Mouse (Mus musculus) kidney, embryonic 15.5 days (tissue): ENCODE measurements around the gene Doc2g. TPM values are rescaled to one million over a fixed set of nuclear protein-coding genes. Genes with fewer than 3 reads are reported as not detected.
"Not testable (repeated sequence)": the region's sequence is repeated elsewhere in the genome, so short reads cannot be mapped to it uniquely, and the experiment has no call there.

Experiments used
- ATAC-seq: fragments of 200-750 bp; cut with Nextera tagmentation; replicated peaks from 2 replicates; pipeline ENCODE4 v1.8.0; 2017; ENCODE audit warnings: moderate TSS enrichment; ENCODE audit not compliant: low FRiP score
- H3K27ac ChIP-seq: fragments of 300-500 bp; sonication (generic); 2 replicates; pipeline ENCODE4 v1.5.1; 2015; ENCODE audit warnings: mild to moderate bottlenecking, inconsistent platforms
- H3K27me3 ChIP-seq: fragments of 300-500 bp; sonication (generic); 2 replicates; pipeline ENCODE4 v1.6.1; 2015; ENCODE audit warnings: inconsistent platforms
- H3K36me3 ChIP-seq: fragments of 300-500 bp; sonication (generic); 2 replicates; pipeline ENCODE4 v1.6.1; 2015; ENCODE audit warnings: inconsistent platforms
- H3K4me1 ChIP-seq: fragments of 300-500 bp; sonication (generic); 2 replicates; pipeline ENCODE4 v1.6.1; 2015; ENCODE audit warnings: inconsistent platforms
- H3K4me2 ChIP-seq: fragments of 300-500 bp; sonication (generic); 2 replicates; pipeline ENCODE4 v1.6.1; 2015; ENCODE audit warnings: moderate library complexity, mild to moderate bottlenecking, inconsistent platforms
- H3K4me3 ChIP-seq: fragments of 300-500 bp; sonication (generic); replicated peaks from 2 replicates; pipeline ENCODE4 v1.5.1; 2015; ENCODE audit warnings: mild to moderate bottlenecking, inconsistent platforms
- H3K9ac ChIP-seq: fragments of 300-500 bp; sonication (generic); 2 replicates; pipeline ENCODE4 v1.6.1; 2015; ENCODE audit warnings: mild to moderate bottlenecking, inconsistent platforms
- H3K9me3 ChIP-seq: fragments of 300-500 bp; sonication (generic); replicated peaks from 2 replicates; pipeline ENCODE4 v1.6.1; 2016; ENCODE audit warnings: inconsistent platforms
- WGBS: fragments of 180-500 bp; shearing (Covaris S2); methylation state at CpG from one replicate; pipeline ENCODE4 v1.1.7; 2015; ENCODE audit warnings: mixed read lengths; 5-methylcytosine and 5-hydroxymethylcytosine counted together
- polyA plus RNA-seq: library from polyadenylated mRNA; unstranded; fragments of >200 nt; fragmentation: Nextera tagmentation; extraction: Ambion mirVana; gene quantifications from 2 replicates; pipeline ENCODE4 v1.2.1, GENCODE M21; 2015

Gene Doc2g
- 5.0 and 5.1 TPM in 2 replicates for polyA plus RNA-seq

GRCm38 (mm10) chr19:4003112-4003511, at the start of gene Doc2g:
Gene Doc2g (plus strand): TSS chr19:4003313.
- Histone ChIP-seq H3K36me3 (peaks cover 35% of the 10 kb centered on the region), H3K4me1 (peaks cover 31% of the 10 kb centered on the region), H3K4me3 (no peak within 1 kb of the TSS), H3K27ac (no peak within 1 kb of the TSS), H3K9ac (no peak within 1 kb of the TSS), H3K4me2 (no peak within 1 kb of the TSS), H3K27me3 (no peaks in the 10 kb centered on the region), H3K9me3 (no peaks in the 10 kb centered on the region)
- WGBS: 81% methylated on average over 1 of the region's 1 CpGs
- no peak for ATAC-seq

GRCm38 (mm10) chr19:3955033-3955432, 48.1 kb upstream of the Doc2g start:
- Histone ChIP-seq H3K9ac (no peak overlapping the region), H3K9me3 (no peaks in the 10 kb centered on the region), H3K4me2 (no peak overlapping the region), H3K36me3 (no peaks in the 10 kb centered on the region), H3K27ac (no peak overlapping the region), H3K27me3 (no peaks in the 10 kb centered on the region), H3K4me3 (no peak overlapping the region), H3K4me1 (peaks cover 23% of the 10 kb centered on the region)
- 60% methylated on average over 3 of the region's 3 CpGs for WGBS
- ATAC-seq: no peak

- Histone ChIP-seq H3K9me3 (no peaks in the 10 kb centered on the region), H3K4me3 (no peak overlapping the region), H3K4me1 (peaks cover 18% of the 10 kb centered on the region), H3K27me3 (no peaks in the 10 kb centered on the region), H3K36me3 (no peaks in the 10 kb centered on the region), H3K4me2 (no peak overlapping the region), H3K9ac (no peak overlapping the region), H3K27ac (no peak overlapping the region)
- WGBS: 33% methylated on average over 4 of the region's 4 CpGs
- ATAC-seq: no peak
Measured at GRCm38 (mm10) chr19:3955804-3956203, 47.3 kb upstream of the Doc2g start.

- not testable (repeated sequence) for H3K4me3 ChIP-seq, H3K27me3 ChIP-seq, H3K9ac ChIP-seq, H3K36me3 ChIP-seq, H3K9me3 ChIP-seq, H3K27ac ChIP-seq, H3K4me2 ChIP-seq
- H3K4me1 ChIP-seq: peaks cover 18% of the 10 kb centered on the region
- peak; percentile 45; the same call in 1 of the 2 replicates for ATAC-seq
- WGBS: 74% methylated on average over 5 of the region's 5 CpGs
Measured at GRCm38 (mm10) chr19:3957296-3958036, 45.6 kb upstream of the Doc2g start.

GRCm38 (mm10) chr19:3958470-3958869, 44.6 kb upstream of the Doc2g start, which contains the start of gene Aldh3b3:
Gene Aldh3b3 (plus strand): TSS chr19:3958645.
- Histone ChIP-seq H3K27ac (no peak within 1 kb of the TSS), H3K4me1 (peaks cover 18% of the 10 kb centered on the region), H3K9ac (no peak within 1 kb of the TSS), H3K36me3 (no peaks in the 10 kb centered on the region), H3K4me2 (no peak within 1 kb of the TSS), H3K4me3 (no peak within 1 kb of the TSS), H3K27me3 (no peaks in the 10 kb centered on the region), H3K9me3 (no peaks in the 10 kb centered on the region)
- 67% methylated on average over 4 of the region's 4 CpGs for WGBS
- no peak for ATAC-seq

- peaks cover 18% of the 10 kb centered on the region for H3K4me1 ChIP-seq
- ATAC-seq: no peak
- no peak overlapping the region for H3K9ac ChIP-seq
- H3K36me3 ChIP-seq: no peaks in the 10 kb centered on the region
- H3K9me3 ChIP-seq: no peaks in the 10 kb centered on the region
- H3K4me2 ChIP-seq: no peak overlapping the region
- H3K27ac ChIP-seq: no peak overlapping the region
- no peak overlapping the region for H3K4me3 ChIP-seq
- no peaks in the 10 kb centered on the region for H3K27me3 ChIP-seq
Measured at GRCm38 (mm10) chr19:3959030-3959429, 44.1 kb upstream of the Doc2g start.

- no peak overlapping the region for H3K4me3 ChIP-seq
- H3K4me1 ChIP-seq: peaks cover 13% of the 10 kb centered on the region
- H3K4me2 ChIP-seq: no peak overlapping the region
- no peaks in the 10 kb centered on the region for H3K27me3 ChIP-seq
- H3K27ac ChIP-seq: no peak overlapping the region
- H3K9ac ChIP-seq: no peak overlapping the region
- no peak for ATAC-seq
- no peaks in the 10 kb centered on the region for H3K36me3 ChIP-seq
- WGBS: 78% methylated on average over 5 of the region's 5 CpGs
- H3K9me3 ChIP-seq: no peaks in the 10 kb centered on the region
Measured at GRCm38 (mm10) chr19:3960211-3960610, 42.9 kb upstream of the Doc2g start.

GRCm38 (mm10) chr19:3961805-3962204, 41.3 kb upstream of the Doc2g start:
- H3K27me3 ChIP-seq, H3K9ac ChIP-seq, H3K4me1 ChIP-seq, H3K4me2 ChIP-seq, H3K9me3 ChIP-seq, H3K27ac ChIP-seq, H3K36me3 ChIP-seq, H3K4me3 ChIP-seq, ATAC-seq: not testable (repeated sequence)
- WGBS: 81% methylated on average over 6 of the region's 6 CpGs

- no peak overlapping the region for H3K4me2 ChIP-seq
- ATAC-seq: no peak
- H3K4me1 ChIP-seq: 0 out of 2 replicates have a peak, but pooled peaks cover 3% of the 10 kb centered on the region
- no peak overlapping the region for H3K9ac ChIP-seq
- no peaks in the 10 kb centered on the region for H3K9me3 ChIP-seq
- 17% methylated on average over 2 of the region's 2 CpGs for WGBS
- no peak overlapping the region for H3K27ac ChIP-seq
- no peaks in the 10 kb centered on the region for H3K27me3 ChIP-seq
- H3K36me3 ChIP-seq: no peaks in the 10 kb centered on the region
- H3K4me3 ChIP-seq: no peak overlapping the region
Measured at GRCm38 (mm10) chr19:3962469-3962868, 40.6 kb upstream of the Doc2g start.

- Histone ChIP-seq H3K36me3 (no peaks in the 10 kb centered on the region), H3K9me3 (no peaks in the 10 kb centered on the region), H3K27ac (no peak overlapping the region), H3K9ac (no peak overlapping the region), H3K27me3 (no peaks in the 10 kb centered on the region), H3K4me1 (no peaks in the 10 kb centered on the region), H3K4me2 (no peak overlapping the region), H3K4me3 (no peak overlapping the region)
- no peak for ATAC-seq
- 56% methylated on average over 4 of the region's 4 CpGs for WGBS
Measured at GRCm38 (mm10) chr19:3964030-3964429, 39.1 kb upstream of the Doc2g start.

- H3K4me2 ChIP-seq: no peak overlapping the region
- H3K9me3 ChIP-seq: no peaks in the 10 kb centered on the region
- H3K27ac ChIP-seq: no peak overlapping the region
- no peaks in the 10 kb centered on the region for H3K36me3 ChIP-seq
- H3K4me1 ChIP-seq: 0 out of 2 replicates have a peak, but pooled peaks cover 10% of the 10 kb centered on the region
- no peak overlapping the region for H3K4me3 ChIP-seq
- WGBS: 78% methylated on average over 11 of the region's 11 CpGs
- no peak for ATAC-seq
- H3K27me3 ChIP-seq: no peaks in the 10 kb centered on the region
- H3K9ac ChIP-seq: no peak overlapping the region
Measured at GRCm38 (mm10) chr19:3966330-3967075, 36.6 kb upstream of the Doc2g start.

- no peaks in the 10 kb centered on the region for H3K9me3 ChIP-seq
- H3K4me1 ChIP-seq: peaks cover 12% of the 10 kb centered on the region
- no peak overlapping the region for H3K4me3 ChIP-seq
- no peaks in the 10 kb centered on the region for H3K36me3 ChIP-seq
- H3K4me2 ChIP-seq: no peak overlapping the region
- whole genome bisulfite sequencing: 61% methylated on average over 3 of the region's 3 CpGs
- H3K27ac ChIP-seq: no peak overlapping the region
- H3K9ac ChIP-seq: no peak overlapping the region
- H3K27me3 ChIP-seq: no peaks in the 10 kb centered on the region
- ATAC-seq: no peak
Measured at GRCm38 (mm10) chr19:3967258-3967657, 35.9 kb upstream of the Doc2g start.
